Mouse (Mus musculus): ENCODE results near the gene Nsd1. TPM values are rescaled to one million over a fixed set of nuclear protein-coding genes. Genes with fewer than 3 reads are reported as not detected.
"Not testable (repeated sequence)": the region's sequence is repeated elsewhere in the genome, so short reads cannot be mapped to it uniquely, and the experiment has no call there.

Nsd1 gene
- polyA plus RNA-seq, 1 experiment = 9.5 TPM

- TF ChIP-seq CTCF (IDR thresholded peaks at IDR 0.05; ENCODE audit: control insufficient read depth, insufficient read depth, insufficient replicate concordance, low read depth, low read length) (no peak), POLR2A (IDR thresholded peaks at IDR 0.05; ENCODE audit: control insufficient read depth, low read depth, low read length) (no peak)
- H3K27me3 ChIP-seq (ENCODE audit: control insufficient read depth, insufficient read depth, low read length) = no peaks in the 10 kb centered on the region
- no peak overlapping the region for H3K4me3 ChIP-seq (ENCODE audit: control insufficient read depth, low read depth, low read length)
- H3K4me1 ChIP-seq (ENCODE audit: control insufficient read depth, insufficient read depth, low read length) = no peaks in the 10 kb centered on the region; the same call in 1 of the 2 replicates
- H3K27ac ChIP-seq (ENCODE audit: control insufficient read depth, insufficient read depth, low read depth, low read length) = no peak overlapping the region
- no peaks in the 10 kb centered on the region for H3K36me3 ChIP-seq (ENCODE audit: control insufficient read depth, insufficient read depth, low read length)
Measured at GRCm38 (mm10) chr13:55179591-55179990, 30.0 kb upstream of the Nsd1 start.

- no peaks in the 10 kb centered on the region for H3K36me3 ChIP-seq (ENCODE audit: control insufficient read depth, insufficient read depth, low read length)
- H3K4me1 ChIP-seq (ENCODE audit: control insufficient read depth, insufficient read depth, low read length) = no peaks in the 10 kb centered on the region; the same call in 1 of the 2 replicates
- TF ChIP-seq POLR2A (IDR thresholded peaks at IDR 0.05; ENCODE audit: control insufficient read depth, low read depth, low read length) (no peak), CTCF (IDR thresholded peaks at IDR 0.05; ENCODE audit: control insufficient read depth, insufficient read depth, insufficient replicate concordance, low read depth, low read length) (no peak)
- no peak overlapping the region for H3K4me3 ChIP-seq (ENCODE audit: control insufficient read depth, low read depth, low read length)
- H3K27ac ChIP-seq (ENCODE audit: control insufficient read depth, insufficient read depth, low read depth, low read length) = no peak overlapping the region
- no peaks in the 10 kb centered on the region for H3K27me3 ChIP-seq (ENCODE audit: control insufficient read depth, insufficient read depth, low read length)
Measured at GRCm38 (mm10) chr13:55181786-55182172, 27.8 kb upstream of the Nsd1 start.

- H3K4me3 ChIP-seq (ENCODE audit: control insufficient read depth, low read depth, low read length) = peak overlapping the region; percentile 72
- H3K4me1 ChIP-seq (ENCODE audit: control insufficient read depth, insufficient read depth, low read length) = no peaks in the 10 kb centered on the region; the same call in 1 of the 2 replicates
- no peaks in the 10 kb centered on the region for H3K27me3 ChIP-seq (ENCODE audit: control insufficient read depth, insufficient read depth, low read length)
- H3K27ac ChIP-seq (ENCODE audit: control insufficient read depth, insufficient read depth, low read depth, low read length) = peak overlapping the region; percentile 75
- H3K36me3 ChIP-seq (ENCODE audit: control insufficient read depth, insufficient read depth, low read length) = no peaks in the 10 kb centered on the region
- TF ChIP-seq CTCF (IDR thresholded peaks at IDR 0.05; ENCODE audit: control insufficient read depth, insufficient read depth, insufficient replicate concordance, low read depth, low read length) = peak; percentile 51; the same call in 1 of the 2 replicates
- peak; percentile 40; the same call in 1 of the 2 replicates for TF ChIP-seq POLR2A (IDR thresholded peaks at IDR 0.05; ENCODE audit: control insufficient read depth, low read depth, low read length)
Measured at GRCm38 (mm10) chr13:55182173-55182894, 27.2 kb upstream of the Nsd1 start.

- no peaks in the 10 kb centered on the region for H3K36me3 ChIP-seq (ENCODE audit: control insufficient read depth, insufficient read depth, low read length)
- H3K27me3 ChIP-seq (ENCODE audit: control insufficient read depth, insufficient read depth, low read length) = no peaks in the 10 kb centered on the region
- TF ChIP-seq CTCF (IDR thresholded peaks at IDR 0.05; ENCODE audit: control insufficient read depth, insufficient read depth, insufficient replicate concordance, low read depth, low read length) = no peak
- TF ChIP-seq POLR2A (IDR thresholded peaks at IDR 0.05; ENCODE audit: control insufficient read depth, low read depth, low read length) = no peak
- no peaks in the 10 kb centered on the region; the same call in 1 of the 2 replicates for H3K4me1 ChIP-seq (ENCODE audit: control insufficient read depth, insufficient read depth, low read length)
- H3K4me3 ChIP-seq (ENCODE audit: control insufficient read depth, low read depth, low read length) = no peak overlapping the region
- no peak overlapping the region for H3K27ac ChIP-seq (ENCODE audit: control insufficient read depth, insufficient read depth, low read depth, low read length)
Measured at GRCm38 (mm10) chr13:55183382-55183781, 26.2 kb upstream of the Nsd1 start.

GRCm38 (mm10) chr13:55187062-55187461, 22.5 kb upstream of the Nsd1 start:
- not testable (repeated sequence) for H3K27me3 ChIP-seq (ENCODE audit: control insufficient read depth, insufficient read depth, low read length); H3K27ac ChIP-seq (ENCODE audit: control insufficient read depth, insufficient read depth, low read depth, low read length); H3K4me3 ChIP-seq (ENCODE audit: control insufficient read depth, low read depth, low read length); H3K36me3 ChIP-seq (ENCODE audit: control insufficient read depth, insufficient read depth, low read length)
- peaks cover 13% of the 10 kb centered on the region for H3K4me1 ChIP-seq (ENCODE audit: control insufficient read depth, insufficient read depth, low read length)

GRCm38 (mm10) chr13:55189531-55190107, 20.0 kb upstream of the Nsd1 start:
- no peaks in the 10 kb centered on the region; the same call in 1 of the 2 replicates for H3K27me3 ChIP-seq (ENCODE audit: control insufficient read depth, insufficient read depth, low read length)
- no peaks in the 10 kb centered on the region for H3K36me3 ChIP-seq (ENCODE audit: control insufficient read depth, insufficient read depth, low read length)
- H3K27ac ChIP-seq (ENCODE audit: control insufficient read depth, insufficient read depth, low read depth, low read length) = peak overlapping the region; percentile 51
- peak overlapping the region; percentile 79 for H3K4me3 ChIP-seq (ENCODE audit: control insufficient read depth, low read depth, low read length)
- TF ChIP-seq CTCF (IDR thresholded peaks at IDR 0.05; ENCODE audit: control insufficient read depth, insufficient read depth, insufficient replicate concordance, low read depth, low read length) (no peak), POLR2A (IDR thresholded peaks at IDR 0.05; ENCODE audit: control insufficient read depth, low read depth, low read length) (no peak)
- H3K4me1 ChIP-seq (ENCODE audit: control insufficient read depth, insufficient read depth, low read length) = peaks cover 13% of the 10 kb centered on the region

- H3K27me3 ChIP-seq (ENCODE audit: control insufficient read depth, insufficient read depth, low read length) = no peaks in the 10 kb centered on the region; the same call in 1 of the 2 replicates
- peak overlapping the region; percentile 79 for H3K4me3 ChIP-seq (ENCODE audit: control insufficient read depth, low read depth, low read length)
- H3K36me3 ChIP-seq (ENCODE audit: control insufficient read depth, insufficient read depth, low read length) = no peaks in the 10 kb centered on the region
- H3K27ac ChIP-seq (ENCODE audit: control insufficient read depth, insufficient read depth, low read depth, low read length) = peak overlapping the region; percentile 78
- TF ChIP-seq CTCF (IDR thresholded peaks at IDR 0.05; ENCODE audit: control insufficient read depth, insufficient read depth, insufficient replicate concordance, low read depth, low read length) (peak; percentile 57; the same call in 1 of the 2 replicates), POLR2A (IDR thresholded peaks at IDR 0.05; ENCODE audit: control insufficient read depth, low read depth, low read length) (peak; percentile 52; the same call in 1 of the 2 replicates)
- peaks cover 13% of the 10 kb centered on the region for H3K4me1 ChIP-seq (ENCODE audit: control insufficient read depth, insufficient read depth, low read length)
Measured at GRCm38 (mm10) chr13:55190121-55190868, 19.3 kb upstream of the Nsd1 start.
